Mouse (Mus musculus) layer of hippocampus, adult 9-10 months (tissue): ENCODE data around the gene Csnk2a2.

Source experiments
- DNase-seq: peaks from one replicate; pipeline ENCODE4 v3.0.0; 2022; ENCODE audit warnings: low spot score

Gene Csnk2a2

DNA sequence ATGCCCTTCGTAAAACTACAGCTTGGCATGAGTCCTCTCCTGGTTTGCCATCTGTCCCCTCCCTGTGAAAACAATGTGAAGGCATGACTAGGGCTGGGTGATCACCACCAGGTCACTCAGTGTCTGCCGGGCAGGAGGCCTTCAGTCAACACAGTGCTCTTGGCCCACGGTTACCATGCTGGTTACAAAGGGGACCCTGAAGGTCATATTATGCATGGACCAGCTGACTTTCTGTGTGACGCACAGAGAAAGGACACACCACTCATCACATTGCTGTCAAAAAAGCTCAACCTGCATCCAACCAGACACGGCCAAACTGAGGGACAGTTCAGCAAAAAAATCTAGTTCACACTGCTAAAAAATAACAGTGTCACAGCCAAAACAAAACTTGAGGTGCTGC is at the start of gene Csnk2a2:
TSS of gene Csnk2a2 (minus strand) at position 34 of the 400 bp plus-strand sequence.
- DNase-seq = no peak

GRCm38 (mm10) chr8:95539487-95539886 is 49.6 kb upstream of the Csnk2a2 start:
- no peak for DNase-seq

DNA sequence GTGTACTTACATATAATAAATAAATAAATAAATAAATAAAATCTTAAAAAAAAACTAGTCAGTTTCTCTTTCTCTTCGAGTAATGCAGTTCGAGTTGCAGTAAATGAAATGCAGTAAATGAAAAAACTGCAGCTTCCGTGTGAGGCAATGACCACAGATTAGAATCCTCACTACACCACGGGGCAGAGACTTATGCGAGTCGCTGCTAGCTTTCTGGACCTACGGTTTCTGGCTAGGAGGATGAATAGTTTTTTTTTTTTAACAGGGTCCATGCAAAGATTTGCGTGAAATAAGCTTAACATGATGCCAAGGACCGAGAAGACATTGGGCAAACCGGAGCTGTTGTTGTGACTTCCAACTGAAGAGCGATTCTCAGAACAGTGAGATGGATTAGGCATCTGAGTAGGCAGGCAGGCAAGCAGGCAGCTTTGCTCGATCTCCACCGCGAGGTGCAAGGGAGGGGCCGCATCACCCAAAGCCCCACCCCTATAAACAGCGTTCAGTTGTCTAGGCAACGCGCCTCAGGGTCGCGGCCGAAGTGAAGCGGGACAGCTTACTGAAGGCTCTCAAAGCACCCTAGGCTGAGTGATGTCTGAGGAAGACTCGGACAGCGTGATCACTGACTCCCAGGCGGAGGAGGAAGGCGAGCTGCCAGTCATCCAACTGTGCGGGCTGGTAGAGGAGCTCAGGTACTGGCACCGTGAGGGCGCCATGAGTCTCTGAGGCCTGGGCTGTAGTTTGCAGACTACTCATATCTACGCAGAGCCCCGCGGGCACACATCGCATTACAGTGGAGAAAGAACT is 43.9 kb upstream of the Csnk2a2 start, which contains the start of gene Ccdc113:
TSS of gene Ccdc113 (plus strand) at position 502 of the 804 bp plus-strand sequence.
- DNase-seq = no peak

DNA sequence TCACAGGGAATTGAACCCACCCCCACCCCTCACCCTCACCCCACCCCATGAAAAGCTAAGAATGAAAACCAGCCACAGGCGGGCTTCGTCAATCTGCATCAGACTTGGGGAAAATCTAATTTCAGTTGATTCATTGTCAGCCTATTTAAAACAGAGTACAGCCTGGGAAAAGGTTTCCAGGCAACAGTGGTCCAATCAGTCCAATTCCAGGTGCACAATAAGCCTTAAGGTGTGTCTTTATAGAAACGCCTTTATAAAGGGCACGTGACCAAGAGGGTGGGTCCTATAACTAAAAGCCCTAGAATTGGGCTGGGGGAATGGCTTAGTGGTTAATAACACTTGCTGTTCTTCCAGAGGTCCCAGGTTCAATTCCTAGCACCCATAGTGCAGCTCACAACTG is 42.4 kb upstream of the Csnk2a2 start:
- DNase-seq = no peak

DNA sequence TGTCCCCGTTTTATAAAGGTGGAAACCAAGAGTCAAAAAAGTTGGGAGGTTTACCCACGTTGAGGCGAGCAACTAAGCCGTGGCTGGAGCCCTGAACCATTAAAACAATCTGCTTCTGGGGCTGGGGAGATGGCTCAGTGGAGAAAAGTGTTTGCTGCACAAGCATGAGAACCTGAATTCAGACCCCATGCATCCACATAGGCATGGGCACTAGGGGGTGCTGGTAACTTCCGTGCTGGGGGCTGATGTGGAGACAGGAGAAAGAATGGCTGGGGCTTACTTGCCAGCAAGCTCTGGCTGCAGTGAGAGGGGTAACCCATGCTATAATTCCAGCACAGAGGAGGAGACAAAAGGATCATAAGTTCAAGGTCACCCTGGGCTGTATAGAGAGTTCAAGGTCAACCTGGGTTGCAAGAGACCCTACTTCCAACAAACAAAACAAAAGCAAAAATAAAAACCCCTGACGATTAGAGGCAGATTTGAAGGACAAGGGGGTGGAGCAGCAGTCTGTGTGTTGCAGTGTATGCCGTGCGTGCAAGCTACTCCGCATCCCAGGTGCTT is 39.0 kb upstream of the Csnk2a2 start:
- no peak for DNase-seq

DNA sequence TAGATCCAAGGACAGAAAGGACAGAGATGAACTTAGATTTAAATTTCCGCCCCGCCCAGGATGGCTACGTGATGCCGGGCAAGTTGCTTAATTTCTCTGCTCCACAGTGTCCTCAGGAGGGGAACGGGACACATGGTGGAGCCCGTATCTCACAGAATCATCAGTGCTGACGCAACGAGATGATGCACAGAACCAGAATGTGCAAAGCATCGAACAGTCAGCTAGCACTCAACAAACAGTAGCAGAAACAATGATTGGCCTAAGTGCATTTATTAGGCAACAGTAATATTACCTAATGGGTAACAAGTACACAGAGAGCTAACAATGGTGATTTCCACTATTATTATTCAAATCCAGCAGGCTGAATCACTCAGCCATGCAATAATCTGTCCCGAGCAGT is 38.4 kb upstream of the Csnk2a2 start:
- DNase-seq = no peak

DNA sequence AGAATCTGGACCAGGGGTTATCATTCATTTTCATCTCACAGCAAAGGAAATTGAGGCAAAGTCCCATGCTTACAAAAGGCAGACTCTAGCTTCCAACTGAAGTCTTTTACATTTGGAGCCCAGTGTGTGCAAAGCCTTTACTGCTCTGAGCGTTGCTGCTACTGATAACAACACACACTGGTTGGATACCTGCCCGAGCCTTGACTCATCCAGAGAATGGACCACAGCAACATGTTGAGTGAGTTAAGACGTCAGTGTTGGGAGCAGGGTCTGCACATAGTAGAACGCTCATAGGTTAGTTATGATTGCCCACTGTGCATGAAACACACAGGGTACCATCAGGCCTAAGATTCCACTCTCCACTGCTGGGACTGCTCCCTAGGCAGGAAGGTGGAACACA is 34.2 kb upstream of the Csnk2a2 start:
- no peak for DNase-seq

GRCm38 (mm10) chr8:95516928-95517327 is 27.1 kb upstream of the Csnk2a2 start:
- no peak for DNase-seq

DNA sequence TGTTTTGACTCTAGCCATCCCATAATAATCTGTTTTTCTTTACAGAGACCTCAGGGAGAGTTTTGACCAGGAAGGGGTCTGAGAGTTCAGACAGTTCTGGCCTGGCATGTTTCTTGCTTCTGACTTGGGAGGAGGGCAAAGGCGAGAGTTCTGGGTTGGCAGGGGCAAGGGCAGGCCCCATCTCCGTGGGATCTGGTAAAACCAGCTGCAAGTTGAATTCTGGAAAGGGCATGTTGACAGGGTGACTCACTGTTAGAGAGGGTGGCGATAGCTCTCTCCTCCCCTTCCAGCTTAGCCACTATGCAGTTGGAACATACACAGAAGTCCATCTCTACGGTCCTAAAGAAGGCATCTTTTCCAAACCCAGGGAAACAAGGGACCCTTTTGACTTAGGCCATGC is 23.4 kb upstream of the Csnk2a2 start:
- DNase-seq = no peak

GRCm38 (mm10) chr8:95512257-95512656 is 22.4 kb upstream of the Csnk2a2 start:
- no peak for DNase-seq

DNA sequence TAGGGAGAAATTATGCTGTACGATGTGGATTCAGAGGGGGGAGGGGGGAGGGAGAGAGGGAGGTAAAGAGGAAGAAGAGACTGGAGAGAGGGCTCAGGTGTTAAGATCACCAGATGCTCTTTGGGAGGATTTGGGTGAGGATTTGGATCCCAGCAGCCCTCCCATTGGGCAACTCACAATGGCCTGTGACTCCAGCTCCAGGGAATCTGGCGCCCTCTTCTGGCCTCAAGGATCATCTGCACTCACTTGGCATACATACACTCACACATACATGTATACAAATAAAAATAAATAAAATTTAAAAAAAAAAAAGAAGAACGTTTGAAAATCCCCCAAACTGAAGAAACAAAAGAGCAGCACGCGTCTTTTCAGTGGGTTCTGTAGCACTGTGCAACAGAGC is 16.4 kb upstream of the Csnk2a2 start:
- DNase-seq = no peak

DNA sequence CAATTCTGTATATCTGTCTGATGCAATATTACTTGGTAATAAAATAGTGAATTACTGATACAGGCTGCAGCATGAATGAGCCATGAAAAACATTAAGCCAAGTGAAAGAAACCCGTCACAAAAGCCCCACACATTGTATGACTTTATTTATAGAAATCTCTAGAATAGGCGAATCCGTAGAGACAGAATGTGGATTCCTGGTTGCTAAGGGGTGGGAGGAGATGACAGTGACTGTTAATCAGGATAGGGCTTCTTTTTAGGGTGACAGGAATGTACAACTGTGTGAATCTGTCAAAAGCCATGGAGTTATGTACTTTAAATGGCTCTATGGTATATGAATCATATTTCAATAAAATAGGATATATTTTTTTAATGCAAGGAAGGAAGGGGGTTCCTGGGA is 15.8 kb upstream of the Csnk2a2 start:
- DNase-seq = no peak

DNA sequence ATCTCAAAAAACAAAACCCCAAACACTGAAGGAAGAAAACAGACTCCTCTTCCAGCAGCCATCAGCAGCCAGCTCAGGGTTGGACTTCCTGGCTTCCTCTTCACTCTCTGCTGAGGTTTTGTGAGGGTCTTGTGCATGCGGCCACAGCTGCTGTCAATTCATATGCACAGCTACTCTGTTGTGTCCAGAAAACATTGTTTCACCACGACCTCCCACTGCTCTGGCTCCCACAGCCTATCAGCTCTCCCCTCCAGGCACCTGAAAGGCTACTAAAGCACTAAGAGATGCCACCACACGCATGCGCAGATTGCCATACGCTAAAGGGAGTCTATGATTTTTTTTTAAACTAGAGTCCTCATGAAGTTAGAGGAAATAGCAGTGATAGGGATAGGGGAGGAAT is 15.0 kb upstream of the Csnk2a2 start:
- no peak for DNase-seq

GRCm38 (mm10) chr8:95502431-95502830 is 12.6 kb upstream of the Csnk2a2 start:
- DNase-seq = no peak

DNA sequence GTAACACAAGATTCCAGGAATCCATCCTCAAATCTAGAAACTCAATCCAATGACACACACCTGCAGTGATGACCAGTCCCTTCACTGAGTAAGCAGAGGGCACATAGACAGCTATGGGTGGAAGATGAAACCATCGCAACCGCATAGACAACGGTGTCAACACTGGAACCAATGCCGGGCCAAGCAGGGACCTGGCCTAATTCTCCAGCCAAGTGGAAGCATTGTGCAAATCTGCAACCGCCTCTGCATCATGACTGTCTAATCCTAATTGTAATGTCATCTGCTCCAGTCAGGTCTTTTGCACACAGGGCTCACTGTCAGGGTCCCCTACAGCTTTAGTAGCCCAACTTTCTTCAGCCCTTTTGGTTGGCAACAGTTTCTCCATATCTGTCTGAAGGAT is 10.6 kb upstream of the Csnk2a2 start:
- DNase-seq = no peak

GRCm38 (mm10) chr8:95499266-95500064 is 9.6 kb upstream of the Csnk2a2 start:
- no peak for DNase-seq

DNA sequence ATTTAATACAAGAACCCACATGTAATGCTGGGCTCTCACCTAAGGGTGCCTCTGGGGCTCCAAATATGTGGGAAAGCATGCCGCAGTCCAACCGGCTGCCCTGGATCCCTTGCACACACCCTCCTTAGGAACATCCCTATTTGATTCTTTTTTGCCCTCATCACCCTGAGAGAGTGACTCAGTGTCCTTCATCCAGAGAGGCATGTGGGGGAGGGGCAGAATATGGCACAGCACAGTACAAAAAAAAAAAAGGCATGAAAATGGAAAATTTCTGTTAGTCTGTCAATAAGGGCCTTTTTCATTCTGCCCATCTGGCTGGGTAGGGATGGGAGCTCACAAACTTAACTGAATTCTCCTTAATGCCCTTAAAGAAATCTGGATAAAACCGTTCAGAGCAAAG is 8.0 kb upstream of the Csnk2a2 start:
- DNase-seq = no peak

DNA sequence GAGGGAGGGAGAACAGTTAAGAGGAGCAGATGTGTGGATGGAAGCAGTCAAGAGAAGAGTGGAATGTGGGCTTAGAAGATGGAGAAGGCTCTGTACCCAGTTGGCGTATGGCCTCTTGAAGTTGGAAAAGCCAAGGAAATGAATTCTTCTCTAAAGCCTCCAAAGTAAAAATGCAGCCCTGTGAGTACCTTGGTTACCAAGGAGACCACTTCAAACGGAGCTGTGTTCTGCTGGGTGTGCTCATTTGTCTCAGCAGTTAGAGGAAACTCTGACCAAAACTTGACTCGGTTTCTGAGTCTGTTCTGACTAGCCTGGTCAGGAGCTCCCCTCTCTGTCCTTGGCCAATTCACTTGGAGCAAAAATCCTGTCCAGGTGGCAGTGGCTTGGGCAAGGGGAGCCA is 6.6 kb upstream of the Csnk2a2 start:
- DNase-seq = no peak

GRCm38 (mm10) chr8:95495444-95495843 is 5.6 kb upstream of the Csnk2a2 start:
- no peak for DNase-seq

- DNase-seq = no peak
These were observed 2.2 kb upstream of the Csnk2a2 start for GRCm38 (mm10) chr8:95492057-95492456.

DNA sequence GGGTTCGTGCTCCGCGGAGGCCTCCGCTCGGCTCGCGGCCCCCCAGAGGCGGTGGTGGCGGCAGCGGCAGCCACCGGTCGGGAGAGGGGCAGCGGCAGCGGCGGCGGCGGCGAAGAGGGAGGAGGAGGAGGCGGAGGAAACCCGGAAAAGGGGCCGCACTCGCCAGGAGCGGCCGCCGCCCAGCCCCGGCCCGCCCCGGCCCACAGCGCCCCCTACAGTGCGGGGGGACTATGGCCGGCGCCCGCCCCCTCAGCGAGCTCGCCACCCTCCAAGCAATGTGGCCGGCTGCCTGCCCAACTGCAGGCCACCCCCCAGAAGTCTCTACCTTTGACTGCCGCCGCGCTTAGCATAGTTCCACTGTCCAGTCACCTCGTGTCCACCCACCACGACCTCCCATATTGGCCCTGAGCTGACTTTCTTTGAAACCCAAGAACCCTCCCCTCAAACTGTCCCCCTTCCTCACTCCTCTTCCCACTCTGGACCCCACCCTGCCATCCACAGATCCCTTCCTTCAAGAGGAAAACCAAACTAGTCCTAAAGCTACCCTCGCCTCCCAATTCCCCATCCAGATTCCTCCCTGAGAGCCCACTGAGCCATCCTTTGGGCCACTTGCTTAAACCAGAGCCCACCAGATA is 1.0 kb downstream of the Csnk2a2 start:
- no peak for DNase-seq
